Mouse (Mus musculus): ENCODE results near the gene Gcgr. TPM values are rescaled to one million over a fixed set of nuclear protein-coding genes. Genes with fewer than 3 reads are reported as not detected.

Gcgr gene
- total and polyA plus RNA-seq, 3 experiments, result 0.09 to 0.20 (median 0.13) TPM

GRCm38 (mm10) chr11:120490291-120491046, 40.0 kb upstream of the Gcgr start:
- Histone ChIP-seq H3K27ac (ENCODE audit: insufficient read depth, low read depth) (no peak overlapping the region), H3K4me2 (ENCODE audit: insufficient read depth, low read depth, poor library complexity, severe bottlenecking) (no peak overlapping the region), H3K36me3 (replicated peaks in 1 of 2; ENCODE audit: control insufficient read depth in 1 of 2, insufficient read depth in 1 of 2, low read length in 1 of 2) (peaks cover 45 to 74% of the 10 kb centered on the region in 2 experiments), H3K27me3 (replicated peaks) (no peaks in the 10 kb centered on the region), H3K4me1 (ENCODE audit: control insufficient read depth in 1 of 2, insufficient read depth in 2 of 2) (peaks cover 21 to 59% of the 10 kb centered on the region in 2 experiments), H3K79me2 (replicated peaks; ENCODE audit: control insufficient read depth, extremely low read depth, insufficient read depth, poor library complexity, severe bottlenecking) (peaks cover 19% of the 10 kb centered on the region), H3K9me3 (replicated peaks; ENCODE audit: low read length) (no peaks in the 10 kb centered on the region), H3K9ac (ENCODE audit: insufficient read depth, low read depth) (no peak overlapping the region), H3K4me3 (replicated peaks in 1 of 3; ENCODE audit: low read depth in 2 of 3, low read length in 2 of 3, poor library complexity in 1 of 3) (no peak overlapping the region)
- no peak for DNase-seq (ENCODE audit: extremely low read depth)
- dilution Hi-C loops (cut with MboI; ENCODE audit: extremely low pct_ligation_motif_present, extremely low pct_unique_long_range_greater_than_20kb, low sequenced_read_pairs), result no loop called here
- TF ChIP-seq POLR2AphosphoS2 (IDR thresholded peaks at IDR 0.05; ENCODE audit: low read depth, low read length) (peak; percentile 73; the same call in 1 of the 2 replicates), UBTF (IDR thresholded peaks at IDR 0.05; ENCODE audit: low read depth, low read length) (no peak)
- in situ Hi-C loops (cut with MboI; ENCODE audit: low pct_ligation_motif_present, low pct_unique_long_range_greater_than_20kb, low sequenced_read_pairs), result no loop called here

- Histone ChIP-seq H3K4me1 (ENCODE audit: control insufficient read depth in 1 of 2, insufficient read depth in 2 of 2) (peaks cover 15 to 50% of the 10 kb centered on the region in 2 experiments), H3K27me3 (replicated peaks) (no peaks in the 10 kb centered on the region), H3K4me2 (ENCODE audit: insufficient read depth, low read depth, poor library complexity, severe bottlenecking) (peak within 1 kb of the TSS; percentile 61), H3K27ac (ENCODE audit: insufficient read depth, low read depth) (peak within 1 kb of the TSS; percentile 45), H3K36me3 (replicated peaks in 1 of 2; ENCODE audit: control insufficient read depth in 1 of 2, insufficient read depth in 1 of 2, low read length in 1 of 2) (peaks cover 46 to 76% of the 10 kb centered on the region in 2 experiments), H3K9ac (ENCODE audit: insufficient read depth, low read depth) (peak within 1 kb of the TSS; percentile 71), H3K79me2 (replicated peaks; ENCODE audit: control insufficient read depth, extremely low read depth, insufficient read depth, poor library complexity, severe bottlenecking) (peaks cover 9% of the 10 kb centered on the region), H3K4me3 (replicated peaks in 1 of 3; ENCODE audit: low read depth in 2 of 3, low read length in 2 of 3, poor library complexity in 1 of 3) (peak within 1 kb of the TSS; percentile 73 to 87 (median 75)), H3K9me3 (replicated peaks; ENCODE audit: low read length) (no peaks in the 10 kb centered on the region)
- peak; percentile 85 for DNase-seq (ENCODE audit: extremely low read depth)
- in situ Hi-C loops (cut with MboI; ENCODE audit: low pct_ligation_motif_present, low pct_unique_long_range_greater_than_20kb, low sequenced_read_pairs) (no loop called here), dilution Hi-C loops (cut with MboI; ENCODE audit: extremely low pct_ligation_motif_present, extremely low pct_unique_long_range_greater_than_20kb, low sequenced_read_pairs) (no loop called here)
- TF ChIP-seq NELFE (IDR thresholded peaks at IDR 0.05; ENCODE audit: low read depth, low read length), result peak; percentile 80
- no peak; the same call in 1 of the 2 replicates for TF ChIP-seq ELF1 (IDR thresholded peaks at IDR 0.05; ENCODE audit: low read depth, low read length)
- TF ChIP-seq MAX (IDR thresholded peaks at IDR 0.05; ENCODE audit: low read length), result peak; percentile 59
- TF ChIP-seq MYC (IDR thresholded peaks at IDR 0.05; ENCODE audit: low read depth, low read length), result no peak
- no peak for TF ChIP-seq CTCF (conservative IDR thresholded peaks at IDR 0.05 in 1 of 2, IDR thresholded peaks at IDR 0.05 in 1 of 2; ENCODE audit: low read depth in 2 of 2, low read length in 2 of 2)
- no peak for TF ChIP-seq E2F4 (IDR thresholded peaks at IDR 0.05; ENCODE audit: insufficient replicate concordance, low read depth, low read length)
- no peak; the same call in 1 of the 2 replicates for TF ChIP-seq SMC3 (IDR thresholded peaks at IDR 0.05; ENCODE audit: low read depth, low read length)
- no peak for TF ChIP-seq ZNF384 (IDR thresholded peaks at IDR 0.05; ENCODE audit: low read depth, low read length)
- 0 out of 2 replicates have a peak, but pooled peaks have one; percentile 71 for TF ChIP-seq POLR2AphosphoS2 (IDR thresholded peaks at IDR 0.05; ENCODE audit: low read depth, low read length)
- TF ChIP-seq ZMIZ1 (IDR thresholded peaks at IDR 0.05; ENCODE audit: low read depth, low read length), result peak; percentile 88
- TF ChIP-seq IRF4 (IDR thresholded peaks at IDR 0.05; ENCODE audit: low read depth, low read length), result no peak
- no peak for TF ChIP-seq RCOR1 (conservative IDR thresholded peaks at IDR 0.05; ENCODE audit: low read depth, low read length)
- no peak for TF ChIP-seq JUN (IDR thresholded peaks at IDR 0.05; ENCODE audit: insufficient read depth, low read depth, low read length)
- TF ChIP-seq RAD21 (IDR thresholded peaks at IDR 0.05; ENCODE audit: low read depth, low read length), result no peak
- TF ChIP-seq POLR2A (IDR thresholded peaks at IDR 0.05; ENCODE audit: low read depth, low read length), result peak; percentile 78
- TF ChIP-seq UBTF (IDR thresholded peaks at IDR 0.05; ENCODE audit: low read depth, low read length), result no peak
- TF ChIP-seq SIN3A (IDR thresholded peaks at IDR 0.05; ENCODE audit: low read length), result peak; percentile 84; the same call in 1 of the 2 replicates
- TF ChIP-seq PAX5 (IDR thresholded peaks at IDR 0.05; ENCODE audit: low read length), result no peak
- TF ChIP-seq JUND (conservative IDR thresholded peaks at IDR 0.05; ENCODE audit: low read depth, low read length), result no peak
- TF ChIP-seq TBP (conservative IDR thresholded peaks at IDR 0.05; ENCODE audit: low read depth, low read length), result 0 out of 2 replicates have a peak, but pooled peaks have one; percentile 44
- peak; percentile 30 for TF ChIP-seq HCFC1 (IDR thresholded peaks at IDR 0.05; ENCODE audit: low read depth, low read length)
- no peak for TF ChIP-seq ETS1 (conservative IDR thresholded peaks at IDR 0.05; ENCODE audit: low read depth, low read length)
- TF ChIP-seq USF1 (IDR thresholded peaks at IDR 0.05; ENCODE audit: low read depth, low read length), result no peak
- TF ChIP-seq MAFK (IDR thresholded peaks at IDR 0.05; ENCODE audit: insufficient replicate concordance, low read length), result no peak
- peak; percentile 8; the same call in 1 of the 2 replicates for TF ChIP-seq MXI1 (IDR thresholded peaks at IDR 0.05; ENCODE audit: low read depth, low read length)
- no peak for TF ChIP-seq ZKSCAN1 (IDR thresholded peaks at IDR 0.05; ENCODE audit: borderline replicate concordance, low read depth, low read length)
- peak; percentile 87 for TF ChIP-seq NRF1 (IDR thresholded peaks at IDR 0.05; ENCODE audit: low read depth, low read length)
- no peak for TF ChIP-seq KAT2A (IDR thresholded peaks at IDR 0.05; ENCODE audit: insufficient replicate concordance, low read length)
- no peak for TF ChIP-seq GABPA (IDR thresholded peaks at IDR 0.05; ENCODE audit: insufficient replicate concordance, low read depth, low read length)
- TF ChIP-seq EP300 (IDR thresholded peaks at IDR 0.05; ENCODE audit: low read length), result no peak; the same call in 1 of the 2 replicates
These were observed 39.0 kb upstream of the Gcgr start, which contains the start of gene Slc25a10 for GRCm38 (mm10) chr11:120491317-120492023. TSS of gene Slc25a10 (plus strand) at chr11:120491840.
